Mouse (Mus musculus) intestine, embryonic 15.5 days (tissue): Measurements from ENCODE around the gene Uba52. TPM values are rescaled to one million over a fixed set of nuclear protein-coding genes. Genes with fewer than 3 reads are reported as not detected.

Experiments used
- ATAC-seq: fragments of 200-750 bp; cut with Nextera tagmentation; 2 replicates; pipeline ENCODE4 v1.8.0; 2017; ENCODE audit warnings: moderate TSS enrichment, moderate library complexity
- H3K27ac ChIP-seq: fragments of 300-500 bp; sonication (generic); 2 replicates; pipeline ENCODE4 v1.5.1; 2015; ENCODE audit warnings: mild to moderate bottlenecking, inconsistent platforms
- H3K27me3 ChIP-seq: fragments of 300-500 bp; sonication (generic); replicated peaks from 2 replicates; pipeline ENCODE4 v1.6.1; 2015; ENCODE audit warnings: inconsistent platforms
- H3K36me3 ChIP-seq: fragments of 300-500 bp; sonication (generic); 2 replicates; pipeline ENCODE4 v1.6.1; 2015; ENCODE audit warnings: inconsistent platforms
- H3K4me1 ChIP-seq: fragments of 300-500 bp; sonication (generic); replicated peaks from 2 replicates; pipeline ENCODE4 v1.6.1; 2015; ENCODE audit warnings: inconsistent platforms
- H3K4me2 ChIP-seq: fragments of 300-500 bp; sonication (generic); replicated peaks from 2 replicates; pipeline ENCODE4 v1.6.1; 2015; ENCODE audit warnings: mild to moderate bottlenecking, inconsistent platforms
- H3K4me3 ChIP-seq: fragments of 300-500 bp; sonication (generic); replicated peaks from 2 replicates; pipeline ENCODE4 v1.5.1; 2015; ENCODE audit warnings: inconsistent platforms
- H3K9ac ChIP-seq: fragments of 300-500 bp; sonication (generic); 2 replicates; pipeline ENCODE4 v1.6.1; 2015; ENCODE audit warnings: inconsistent platforms
- H3K9me3 ChIP-seq: fragments of 300-500 bp; sonication (generic); 2 replicates; pipeline ENCODE4 v1.6.1; 2016; ENCODE audit warnings: inconsistent platforms
- WGBS: fragments of 180-500 bp; shearing (Covaris S2); methylation state at CpG from one replicate; pipeline ENCODE4 v1.1.7; 2015; 5-methylcytosine and 5-hydroxymethylcytosine counted together
- polyA plus RNA-seq: library from polyadenylated mRNA; unstranded; fragments of >200 nt; fragmentation: Nextera tagmentation; extraction: Ambion mirVana; gene quantifications from 2 replicates; pipeline ENCODE4 v1.2.1, GENCODE M21; 2015

The Uba52 gene
- polyA plus RNA-seq, 1 experiment from 2014 or later: 992 TPM

DNA sequence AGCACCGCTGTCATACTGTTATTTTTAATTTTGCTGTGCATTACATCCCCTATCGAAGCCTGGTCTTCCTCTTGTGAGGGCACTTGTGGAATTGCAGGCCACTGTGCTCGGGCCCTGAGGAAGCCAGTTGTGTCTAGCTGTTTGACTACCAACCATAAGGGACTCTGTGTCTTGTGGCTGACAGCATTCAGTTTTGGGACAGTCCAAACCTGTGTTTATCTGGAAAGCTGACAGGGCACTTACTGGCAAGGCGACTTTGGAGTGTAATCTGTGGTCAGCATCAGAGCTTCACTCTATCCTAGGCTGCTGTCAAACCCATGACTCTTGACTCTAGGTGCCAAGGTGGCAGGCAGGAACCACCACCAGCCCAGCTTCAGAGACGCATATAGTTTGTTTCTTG lies 30.5 kb upstream of the Uba52 start:
- Histone ChIP-seq H3K27ac (no peak overlapping the region), H3K36me3 (no peaks in the 10 kb centered on the region), H3K27me3 (no peaks in the 10 kb centered on the region), H3K4me3 (peak overlapping the region; percentile 79), H3K9ac (no peak overlapping the region; the same call in 1 of the 2 replicates), H3K9me3 (no peaks in the 10 kb centered on the region), H3K4me2 (peak overlapping the region; percentile 97), H3K4me1 (peaks cover 32% of the 10 kb centered on the region)
- ATAC-seq: no peak
- WGBS: 76% methylated on average over 5 of the region's 5 CpGs

DNA sequence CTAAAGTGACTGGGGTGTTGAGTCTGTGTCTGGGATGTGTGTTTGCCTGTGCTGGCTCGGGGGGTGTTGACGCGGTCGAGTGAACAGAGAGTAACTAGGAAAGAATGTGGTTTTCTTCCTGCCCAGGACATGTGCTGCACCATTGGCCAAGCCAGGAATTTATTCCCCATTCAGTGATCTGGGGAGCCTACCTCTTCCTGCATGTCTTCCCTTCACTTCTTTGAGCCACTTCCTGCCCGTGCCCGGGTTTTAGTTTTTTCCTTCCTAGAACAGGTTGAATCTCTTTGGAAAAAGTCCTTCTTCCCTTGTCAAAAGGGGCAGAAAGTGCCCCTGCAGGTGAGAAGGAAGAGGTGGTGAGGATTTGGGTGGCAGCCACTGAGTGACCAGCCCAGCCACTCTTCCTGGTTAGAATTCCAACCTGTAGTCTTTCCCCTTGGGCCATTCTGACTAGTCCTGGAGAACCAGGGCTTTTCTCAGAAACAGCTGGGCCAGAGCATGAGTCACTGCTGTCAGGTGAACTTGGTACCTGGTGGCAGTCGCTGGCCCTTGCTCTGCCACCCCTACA lies 30.0 kb upstream of the Uba52 start:
- peak overlapping the region; percentile 54 for H3K27ac ChIP-seq
- H3K9me3 ChIP-seq: no peaks in the 10 kb centered on the region
- 0 out of 2 replicates have a peak, but pooled peaks cover 3% of the 10 kb centered on the region for H3K36me3 ChIP-seq
- WGBS: 35% methylated on average over 7 of the region's 7 CpGs
- H3K4me1 ChIP-seq: peaks cover 32% of the 10 kb centered on the region
- no peaks in the 10 kb centered on the region for H3K27me3 ChIP-seq
- peak overlapping the region; percentile 97 for H3K4me2 ChIP-seq
- ATAC-seq: no peak
- H3K9ac ChIP-seq: peak overlapping the region; percentile 87
- H3K4me3 ChIP-seq: peak overlapping the region; percentile 79

DNA sequence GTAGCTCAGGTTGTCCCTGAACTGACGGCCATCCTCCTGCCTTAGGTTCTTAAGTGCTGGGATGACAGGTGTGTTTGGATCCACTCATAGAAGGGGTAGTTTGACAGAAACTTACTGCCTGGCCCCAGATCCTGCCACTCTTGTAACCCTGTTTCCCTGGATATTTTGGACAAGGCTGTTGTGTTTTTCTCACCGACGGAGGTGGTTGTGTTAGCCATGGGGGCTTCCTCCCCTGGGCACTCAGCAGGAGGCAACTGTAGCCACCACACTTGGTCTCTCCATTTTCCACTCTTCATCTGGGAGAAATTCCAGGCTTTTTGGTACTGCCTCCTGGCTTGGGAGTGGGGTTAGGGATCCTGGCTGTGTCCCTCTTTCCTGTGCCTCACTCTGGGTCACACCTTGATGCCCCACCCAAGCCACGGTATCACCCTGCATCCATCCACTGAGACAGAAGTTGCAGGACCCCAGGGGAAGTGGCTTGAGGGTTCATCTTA lies 29.5 kb upstream of the Uba52 start:
- H3K27me3 ChIP-seq: no peaks in the 10 kb centered on the region
- H3K4me3 ChIP-seq: peak overlapping the region; percentile 79
- 10% methylated on average over 4 of the region's 4 CpGs for WGBS
- H3K4me1 ChIP-seq: peaks cover 32% of the 10 kb centered on the region
- H3K27ac ChIP-seq: peak overlapping the region; percentile 90
- 0 out of 2 replicates have a peak, but pooled peaks cover 5% of the 10 kb centered on the region for H3K36me3 ChIP-seq
- peak overlapping the region; percentile 97 for H3K4me2 ChIP-seq
- no peaks in the 10 kb centered on the region for H3K9me3 ChIP-seq
- peak overlapping the region; percentile 87 for H3K9ac ChIP-seq
- no peak for ATAC-seq

DNA sequence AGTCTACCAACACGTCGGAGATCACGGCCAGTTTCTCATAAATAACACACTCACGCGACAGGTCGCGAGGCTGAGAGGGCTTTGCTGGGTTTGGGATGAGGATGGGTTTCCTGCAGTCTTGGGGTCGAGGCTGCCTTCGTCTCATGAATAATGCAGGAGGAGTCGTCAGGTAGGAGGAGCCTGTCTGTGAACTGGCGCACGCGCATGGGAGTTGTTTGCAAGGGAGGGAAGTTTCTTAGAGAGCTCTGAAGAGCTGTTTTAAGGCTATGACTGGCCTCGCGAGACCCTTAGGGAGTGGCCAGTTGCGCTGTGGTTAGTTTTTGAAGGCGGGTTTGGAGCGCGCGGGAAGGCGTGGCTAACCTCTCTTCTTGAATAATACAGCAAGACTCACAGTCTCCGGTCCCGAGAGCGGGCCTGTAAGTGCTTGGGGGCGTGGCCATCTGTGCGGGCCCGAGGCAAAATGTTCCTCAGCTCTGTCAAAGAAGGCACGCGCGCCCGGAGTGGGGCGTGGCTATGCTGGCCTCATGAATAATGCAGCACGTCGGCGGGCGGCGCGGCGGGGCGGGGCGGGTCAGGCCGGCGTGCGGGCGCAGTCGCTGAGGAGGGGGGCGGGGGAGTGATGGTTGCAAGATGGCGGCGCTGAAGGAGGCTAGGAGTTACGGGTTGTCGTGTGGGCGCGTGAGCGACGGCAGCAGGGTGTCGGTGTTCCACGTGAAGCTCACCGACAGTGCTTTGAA lies 28.6 kb upstream of the Uba52 start, which contains the start of gene Ell:
Gene Ell, plus strand, starts transcription at position 381 of the 737 bp plus-strand sequence.
- Histone ChIP-seq H3K36me3 (peaks cover 13% of the 10 kb centered on the region; the same call in 1 of the 2 replicates), H3K4me2 (peak within 1 kb of the TSS; percentile 97), H3K9me3 (no peaks in the 10 kb centered on the region), H3K27me3 (no peaks in the 10 kb centered on the region), H3K4me1 (peaks cover 30% of the 10 kb centered on the region), H3K4me3 (peak within 1 kb of the TSS; percentile 79), H3K27ac (peak within 1 kb of the TSS; percentile 90), H3K9ac (peak within 1 kb of the TSS; percentile 87)
- WGBS: under 1% methylated on average over 58 of the region's 58 CpGs
- peak; percentile 93 for ATAC-seq

DNA sequence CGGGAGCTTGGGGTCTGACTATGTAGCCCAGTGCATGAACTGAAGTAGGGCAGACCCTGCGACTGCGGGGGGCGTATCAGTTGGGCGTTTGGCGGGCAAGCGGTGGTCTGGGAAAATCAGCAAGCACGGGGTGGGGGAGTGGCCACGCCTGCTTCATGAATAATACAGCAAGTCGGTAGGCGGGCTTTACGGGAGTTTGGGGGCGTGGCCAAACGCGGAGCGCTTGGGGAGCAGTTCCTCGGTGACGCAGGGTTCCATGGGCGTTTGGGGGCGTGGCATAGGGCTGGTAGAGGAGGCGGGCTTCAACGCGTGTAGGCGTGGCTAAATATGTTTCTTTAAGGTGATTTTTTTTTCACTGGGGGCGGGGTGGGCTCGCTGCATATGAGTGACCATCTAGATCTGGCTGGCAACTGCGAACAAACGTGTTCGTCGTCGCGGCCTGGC lies 28.1 kb upstream of the Uba52 start:
- Histone ChIP-seq H3K9ac (peak overlapping the region; percentile 87), H3K27me3 (no peaks in the 10 kb centered on the region), H3K36me3 (peaks cover 16% of the 10 kb centered on the region), H3K4me3 (peak overlapping the region; percentile 79), H3K27ac (peak overlapping the region; percentile 90), H3K4me1 (peaks cover 25% of the 10 kb centered on the region), H3K9me3 (no peaks in the 10 kb centered on the region), H3K4me2 (peak overlapping the region; percentile 97)
- ATAC-seq: peak; percentile 80
- under 1% methylated on average over 32 of the region's 32 CpGs for WGBS

DNA sequence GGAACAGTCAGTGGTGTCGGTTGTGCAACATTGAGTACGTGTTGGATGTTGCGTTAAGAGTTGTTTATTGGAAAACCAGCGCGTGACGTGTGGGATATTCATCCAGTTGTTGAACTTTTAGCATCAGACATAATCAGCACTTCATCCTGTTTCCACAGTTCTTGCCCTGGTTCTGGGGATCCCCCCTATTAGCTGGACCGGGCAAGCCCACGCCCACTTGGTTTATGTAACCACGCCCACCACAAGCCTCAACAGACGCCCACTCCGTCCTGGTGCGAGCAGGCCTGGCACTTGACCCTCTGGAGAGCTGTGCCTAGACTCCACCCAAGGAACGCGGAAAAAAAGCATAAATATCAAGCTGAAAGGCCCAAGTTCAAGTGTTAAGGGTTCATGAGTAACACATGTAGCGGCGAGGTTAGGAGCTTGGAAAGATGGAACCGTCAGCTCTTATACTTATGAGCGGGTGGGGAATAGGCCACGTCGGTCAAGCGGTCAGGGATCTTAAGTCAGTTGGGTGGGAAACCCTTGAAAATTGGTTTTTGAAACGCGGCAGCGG lies 27.5 kb upstream of the Uba52 start:
- no peaks in the 10 kb centered on the region for H3K27me3 ChIP-seq
- WGBS: 11% methylated on average over 24 of the region's 24 CpGs
- peaks cover 22% of the 10 kb centered on the region for H3K4me1 ChIP-seq
- H3K4me2 ChIP-seq: peak overlapping the region; percentile 97
- peak; percentile 29 for ATAC-seq
- H3K36me3 ChIP-seq: peaks cover 19% of the 10 kb centered on the region
- peak overlapping the region; percentile 87 for H3K27ac ChIP-seq
- no peaks in the 10 kb centered on the region for H3K9me3 ChIP-seq
- H3K9ac ChIP-seq: peak overlapping the region; percentile 87
- peak overlapping the region; percentile 79 for H3K4me3 ChIP-seq

DNA sequence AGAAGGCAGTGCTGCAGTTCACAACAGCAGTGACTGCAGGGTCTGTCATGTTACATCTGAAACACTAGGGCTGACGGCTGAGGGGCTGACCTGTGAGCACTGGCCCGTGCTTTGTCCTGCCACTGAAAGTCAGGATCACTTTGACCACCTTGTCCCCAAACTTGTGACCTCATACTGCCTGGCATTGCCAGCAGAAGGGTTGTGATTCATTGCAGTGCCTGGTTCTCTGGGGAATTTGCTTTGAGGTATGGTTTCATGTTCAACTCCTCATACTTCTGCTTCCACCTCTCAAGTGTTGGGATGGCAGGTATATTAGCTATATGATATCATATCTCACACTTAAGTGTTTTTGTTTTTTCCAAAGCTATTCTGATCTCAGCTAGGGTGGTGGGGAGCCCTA lies 25.1 kb upstream of the Uba52 start:
- WGBS: 86% methylated on average over 2 of the region's 2 CpGs
- H3K27ac ChIP-seq: no peak overlapping the region
- no peaks in the 10 kb centered on the region for H3K27me3 ChIP-seq
- peaks cover 12% of the 10 kb centered on the region for H3K4me1 ChIP-seq
- H3K36me3 ChIP-seq: peaks cover 43% of the 10 kb centered on the region
- H3K9me3 ChIP-seq: no peaks in the 10 kb centered on the region
- H3K4me3 ChIP-seq: no peak overlapping the region
- ATAC-seq: no peak
- H3K4me2 ChIP-seq: no peak overlapping the region
- no peak overlapping the region for H3K9ac ChIP-seq

DNA sequence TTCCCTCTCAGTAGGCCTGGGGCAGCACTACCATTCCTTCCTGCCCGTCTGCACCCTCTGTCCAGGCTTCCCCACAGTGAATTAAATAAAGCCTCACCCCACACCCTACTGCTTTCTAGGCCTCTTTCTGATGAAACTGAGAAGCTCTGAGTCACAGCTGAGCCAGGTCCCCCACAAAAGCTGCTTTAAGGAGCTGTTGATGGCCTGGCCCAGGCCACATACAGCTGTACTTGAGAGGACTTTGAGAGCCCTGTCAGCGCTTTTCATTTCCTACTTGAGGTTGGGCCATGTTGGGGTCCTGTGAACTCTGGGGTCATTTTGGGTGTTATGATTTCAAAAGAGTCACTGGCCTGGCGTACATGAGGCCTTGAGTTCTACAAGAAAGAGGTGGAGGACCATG lies 24.6 kb upstream of the Uba52 start:
- ATAC-seq: no peak
- Histone ChIP-seq H3K9me3 (no peaks in the 10 kb centered on the region), H3K27me3 (no peaks in the 10 kb centered on the region), H3K27ac (no peak overlapping the region), H3K4me1 (peaks cover 7% of the 10 kb centered on the region), H3K36me3 (peaks cover 45% of the 10 kb centered on the region), H3K4me3 (no peak overlapping the region), H3K4me2 (no peak overlapping the region), H3K9ac (no peak overlapping the region)
- 92% methylated on average over 3 of the region's 3 CpGs for WGBS

DNA sequence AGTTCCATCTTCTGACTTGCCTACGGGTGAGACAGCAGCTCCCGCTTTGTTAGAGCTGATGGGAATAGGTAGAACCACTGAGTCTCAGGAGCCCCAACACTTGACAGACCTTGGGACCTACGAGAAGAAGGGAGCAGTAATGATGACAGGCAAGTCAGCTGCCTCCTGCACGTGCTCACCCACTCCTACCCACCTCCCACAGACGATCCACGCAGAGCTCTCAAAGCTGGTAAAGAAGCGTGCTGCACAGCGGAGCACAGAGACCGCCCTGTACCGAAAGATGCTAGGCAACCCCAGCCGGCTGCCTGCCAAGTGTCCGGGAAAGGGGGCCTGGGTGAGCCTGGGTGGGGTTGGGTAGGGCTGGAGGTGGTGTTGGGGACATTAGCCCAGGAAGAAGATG lies 23.7 kb upstream of the Uba52 start:
- Histone ChIP-seq H3K9ac (no peak overlapping the region), H3K9me3 (no peaks in the 10 kb centered on the region), H3K4me2 (no peak overlapping the region), H3K27me3 (no peaks in the 10 kb centered on the region), H3K36me3 (peaks cover 51% of the 10 kb centered on the region), H3K27ac (no peak overlapping the region), H3K4me1 (peaks cover 13% of the 10 kb centered on the region), H3K4me3 (no peak overlapping the region)
- 93% methylated on average over 12 of the region's 12 CpGs for WGBS
- no peak for ATAC-seq

DNA sequence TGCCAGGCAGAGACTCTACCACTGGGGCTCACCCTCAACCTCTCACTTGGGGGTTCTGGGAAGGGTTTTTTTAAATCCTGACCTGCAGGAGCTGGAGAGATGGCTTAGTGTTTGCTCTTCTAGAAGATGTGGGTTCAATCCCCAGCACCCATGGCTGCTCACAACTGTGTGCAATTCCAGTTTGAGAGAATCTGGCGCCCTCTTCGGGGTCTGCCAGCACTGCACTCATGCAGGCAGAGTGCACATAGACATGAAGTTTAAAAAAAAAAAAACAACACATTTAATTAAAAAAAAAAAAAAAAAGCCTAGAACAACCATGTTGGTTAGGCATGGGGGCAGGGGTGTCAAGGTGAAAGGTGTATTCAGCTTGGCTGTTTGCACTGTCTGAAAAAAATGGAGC lies 19.7 kb upstream of the Uba52 start:
- no peak for ATAC-seq
- no peak overlapping the region for H3K4me3 ChIP-seq
- peaks cover 46% of the 10 kb centered on the region for H3K36me3 ChIP-seq
- no peaks in the 10 kb centered on the region for H3K9me3 ChIP-seq
- no peak overlapping the region for H3K27ac ChIP-seq
- peaks cover 20% of the 10 kb centered on the region for H3K4me1 ChIP-seq
- H3K4me2 ChIP-seq: no peak overlapping the region
- no peaks in the 10 kb centered on the region for H3K27me3 ChIP-seq
- no peak overlapping the region for H3K9ac ChIP-seq
- WGBS: 91% methylated on average over 2 of the region's 2 CpGs

DNA sequence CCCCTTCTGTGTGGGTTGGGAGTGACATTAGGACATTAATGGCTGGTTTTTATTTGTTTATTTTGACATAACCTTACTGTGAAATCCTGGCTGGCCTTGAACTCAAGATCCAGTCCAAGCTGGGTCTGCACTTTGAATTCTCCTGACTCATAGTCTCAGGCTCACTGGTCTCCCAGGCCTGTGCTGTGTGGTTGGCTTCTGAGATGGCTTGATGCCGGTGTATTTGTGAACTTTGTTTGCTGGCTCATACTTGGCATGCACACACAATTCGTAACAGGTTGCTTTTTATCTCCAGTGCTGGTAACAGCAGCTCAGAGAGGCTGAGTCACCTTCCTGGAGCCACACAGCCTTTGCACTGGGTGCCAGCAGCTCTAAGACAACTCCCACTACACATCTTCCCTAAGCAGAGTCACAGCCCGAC lies 19.1 kb upstream of the Uba52 start:
- no peaks in the 10 kb centered on the region for H3K27me3 ChIP-seq
- peak overlapping the region; percentile 59; the same call in 1 of the 2 replicates for H3K4me2 ChIP-seq
- H3K27ac ChIP-seq: no peak overlapping the region
- no peak overlapping the region for H3K4me3 ChIP-seq
- H3K36me3 ChIP-seq: peaks cover 43% of the 10 kb centered on the region
- peaks cover 20% of the 10 kb centered on the region for H3K4me1 ChIP-seq
- no peak for ATAC-seq
- no peak overlapping the region for H3K9ac ChIP-seq
- H3K9me3 ChIP-seq: no peaks in the 10 kb centered on the region
- WGBS: 94% methylated on average over 3 of the region's 3 CpGs

DNA sequence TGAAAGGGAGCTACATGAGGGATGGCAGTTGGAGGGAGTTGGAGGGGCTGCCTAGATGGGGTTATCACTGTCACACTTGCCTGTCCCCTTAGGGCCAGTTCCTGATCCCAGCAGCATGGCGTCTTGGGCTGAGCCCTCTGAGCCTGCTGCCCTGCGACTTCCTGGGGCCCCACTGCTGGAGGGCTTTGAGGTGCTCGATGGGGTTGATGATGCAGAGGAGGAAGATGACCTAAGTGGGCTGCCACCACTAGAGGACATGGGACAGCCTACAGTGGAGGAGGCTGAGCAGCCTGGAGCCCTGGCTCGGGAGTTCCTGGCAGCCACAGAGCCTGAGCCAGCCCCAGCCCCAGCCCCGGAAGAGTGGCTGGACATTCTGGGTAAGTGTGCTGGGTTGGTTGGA lies 18.7 kb upstream of the Uba52 start:
- Histone ChIP-seq H3K9me3 (no peaks in the 10 kb centered on the region), H3K4me2 (peak overlapping the region; percentile 59), H3K9ac (0 out of 2 replicates have a peak overlapping the region, but pooled peaks have one; percentile 4), H3K27me3 (no peaks in the 10 kb centered on the region), H3K27ac (no peak overlapping the region), H3K4me3 (no peak overlapping the region), H3K4me1 (peaks cover 20% of the 10 kb centered on the region), H3K36me3 (peaks cover 39% of the 10 kb centered on the region)
- ATAC-seq: no peak
- 75% methylated on average over 5 of the region's 5 CpGs for WGBS
